Mouse (Mus musculus) lung, postnatal 0 days (tissue): ENCODE data around the gene Agpat2. TPM values are rescaled to one million over a fixed set of nuclear protein-coding genes. Genes with fewer than 3 reads are reported as not detected.

ENCODE experiments used
- ATAC-seq: fragments of 200-750 bp; cut with Nextera tagmentation; 2 replicates; pipeline ENCODE4 v1.8.0; 2017; ENCODE audit warnings: moderate library complexity
- DNase-seq: peaks from one replicate; pipeline ENCODE4 v3.0.0-alpha.2; 2016; ENCODE audit warnings: low spot score
- H3K27ac ChIP-seq: fragments of 300-500 bp; sonication (generic); 2 replicates; pipeline ENCODE4 v1.5.1; 2014; ENCODE audit warnings: antibody characterized with exemption, mild to moderate bottlenecking, low read length, mixed read lengths
- H3K27me3 ChIP-seq: fragments of 300-500 bp; sonication (generic); replicated peaks from 2 replicates; pipeline ENCODE4 v1.6.1; 2014; ENCODE audit warnings: low read length, mixed read lengths; ENCODE audit not compliant: insufficient read depth
- H3K36me3 ChIP-seq: fragments of 300-500 bp; sonication (generic); 2 replicates; pipeline ENCODE4 v1.6.1; 2014; ENCODE audit warnings: low read length, mixed read lengths; ENCODE audit not compliant: insufficient read depth
- H3K4me1 ChIP-seq: fragments of 300-500 bp; sonication (generic); 2 replicates; pipeline ENCODE4 v1.6.1; 2014; ENCODE audit warnings: antibody characterized with exemption, low read depth, low read length, mixed read lengths; ENCODE audit not compliant: insufficient read depth
- H3K4me2 ChIP-seq: fragments of 300-500 bp; sonication (generic); replicated peaks from 2 replicates; pipeline ENCODE4 v1.6.1; 2014; ENCODE audit warnings: low read depth, mild to moderate bottlenecking, low read length, moderate library complexity, mixed read lengths
- H3K4me3 ChIP-seq: fragments of 300-500 bp; sonication (generic); 2 replicates; pipeline ENCODE4 v1.5.1; 2014; ENCODE audit warnings: low read depth, low read length
- H3K9ac ChIP-seq: fragments of 300-500 bp; sonication (generic); replicated peaks from 2 replicates; pipeline ENCODE4 v1.6.1; 2014; ENCODE audit warnings: low read depth, mild to moderate bottlenecking
- H3K9me3 ChIP-seq: fragments of 300-500 bp; sonication (generic); 2 replicates; pipeline ENCODE4 v1.6.1; 2016; ENCODE audit warnings: low read length, mixed read lengths
- CTCF ChIP-seq: IDR thresholded peaks from 2 replicates; pipeline ENCODE4 v1.5.1; 2016; ENCODE audit warnings: antibody characterized with exemption, mild to moderate bottlenecking
- EP300 ChIP-seq: IDR thresholded peaks from 2 replicates; pipeline ENCODE4 v1.6.1; 2016; ENCODE audit warnings: antibody characterized with exemption, mild to moderate bottlenecking, control low read depth
- WGBS: fragments of 180-500 bp; shearing (Covaris S2); extraction: QIAGEN DNeasy Blood & Tissue Kit; methylation state at CpG from one replicate; pipeline ENCODE4 v1.1.7; 2014; 5-methylcytosine and 5-hydroxymethylcytosine counted together
- polyA plus RNA-seq: library from polyadenylated mRNA; unstranded; fragments of >200 nt; fragmentation: Nextera tagmentation; extraction: Ambion mirVana; gene quantifications from 2 replicates; pipeline ENCODE4 v1.2.1, GENCODE M21; 2015

Gene Agpat2
- polyA plus RNA-seq, 1 experiment from 2014 or later = 72.8 TPM

DNA sequence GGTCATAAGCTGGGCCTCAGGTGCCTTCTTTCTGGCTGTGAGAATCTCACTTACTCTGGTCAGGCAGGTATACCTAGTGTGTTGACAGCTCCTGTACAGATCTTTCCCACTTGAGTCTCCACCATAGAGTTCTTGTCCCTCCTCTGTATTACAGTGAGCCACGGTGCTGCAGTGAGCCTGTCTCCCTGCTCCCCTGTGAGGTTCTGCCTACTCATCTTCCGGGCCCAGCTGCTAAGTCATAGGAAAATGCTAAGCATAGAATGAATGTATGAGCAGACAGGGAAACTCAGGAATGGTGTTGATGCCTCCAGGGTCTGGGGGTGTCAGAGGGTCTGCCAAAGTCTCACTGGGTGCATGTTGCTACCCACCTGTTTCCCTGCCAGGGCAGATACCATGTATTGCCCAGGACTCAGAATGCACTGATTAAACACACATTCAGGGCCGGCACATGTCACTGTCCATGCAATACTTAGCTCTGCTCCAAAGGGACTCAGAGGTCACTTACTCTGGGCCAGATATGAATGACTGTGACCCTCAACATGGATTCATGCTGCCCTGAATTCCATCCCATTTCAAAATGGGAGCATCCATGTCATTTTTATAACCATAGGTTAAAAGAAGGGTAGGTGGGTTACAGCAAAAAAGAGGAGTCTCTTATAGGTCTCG lies 11.4 kb upstream of the Agpat2 start:
- Histone ChIP-seq H3K4me2 (no peak overlapping the region), H3K9ac (no peak overlapping the region), H3K4me3 (no peak overlapping the region), H3K9me3 (no peaks in the 10 kb centered on the region), H3K27ac (no peak overlapping the region), H3K27me3 (no peaks in the 10 kb centered on the region), H3K4me1 (no peaks in the 10 kb centered on the region; the same call in 1 of the 2 replicates), H3K36me3 (no peaks in the 10 kb centered on the region)
- DNase-seq = no peak
- 82% methylated on average over 4 of the region's 4 CpGs for WGBS
- ATAC-seq = no peak
- no peak for TF ChIP-seq EP300
- TF ChIP-seq CTCF = no peak

GRCm38 (mm10) chr2:26614903-26615302 lies 10.7 kb upstream of the Agpat2 start:
- WGBS = 77% methylated on average over 5 of the region's 5 CpGs
- no peak for ATAC-seq
- TF ChIP-seq EP300 (no peak), CTCF (no peak)
- Histone ChIP-seq H3K4me3 (no peak overlapping the region), H3K27me3 (no peaks in the 10 kb centered on the region), H3K4me1 (no peaks in the 10 kb centered on the region; the same call in 1 of the 2 replicates), H3K27ac (no peak overlapping the region), H3K9me3 (no peaks in the 10 kb centered on the region), H3K4me2 (no peak overlapping the region), H3K36me3 (no peaks in the 10 kb centered on the region), H3K9ac (no peak overlapping the region)
- DNase-seq = no peak

GRCm38 (mm10) chr2:26611896-26612295 lies 7.7 kb upstream of the Agpat2 start:
- no peak overlapping the region for H3K4me2 ChIP-seq
- ATAC-seq (no peak), DNase-seq (no peak)
- H3K27me3 ChIP-seq = no peaks in the 10 kb centered on the region
- TF ChIP-seq EP300 (no peak), CTCF (no peak)
- no peak overlapping the region for H3K27ac ChIP-seq
- peaks cover 2% of the 10 kb centered on the region; the same call in 1 of the 2 replicates for H3K4me1 ChIP-seq
- H3K9me3 ChIP-seq = no peaks in the 10 kb centered on the region
- no peaks in the 10 kb centered on the region for H3K36me3 ChIP-seq
- no peak overlapping the region for H3K4me3 ChIP-seq
- no peak overlapping the region for H3K9ac ChIP-seq

DNA sequence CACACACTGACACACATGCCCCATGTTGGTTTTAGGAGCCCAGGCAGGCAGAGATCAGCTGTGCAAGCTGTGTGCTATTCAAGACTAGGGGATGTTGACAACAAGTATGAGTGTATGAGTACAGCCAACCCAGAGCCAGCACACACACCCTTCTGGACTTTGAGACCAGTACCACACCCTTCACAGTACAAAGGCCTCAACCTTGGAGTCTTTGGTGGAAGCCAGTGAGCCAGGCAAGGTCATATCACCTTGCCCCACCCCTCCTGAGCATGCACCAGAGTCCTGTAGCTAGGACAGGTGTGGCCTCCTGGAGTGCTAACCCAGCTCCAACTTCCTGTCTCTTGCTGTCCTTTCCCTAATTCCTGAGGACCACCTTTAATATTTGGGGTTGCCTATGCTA lies 6.8 kb upstream of the Agpat2 start:
- H3K9me3 ChIP-seq = no peaks in the 10 kb centered on the region
- no peaks in the 10 kb centered on the region for H3K36me3 ChIP-seq
- ATAC-seq = peak; percentile 20
- H3K4me2 ChIP-seq = no peak overlapping the region
- H3K27me3 ChIP-seq = no peaks in the 10 kb centered on the region
- H3K4me1 ChIP-seq = peaks cover 10% of the 10 kb centered on the region; the same call in 1 of the 2 replicates
- no peak overlapping the region for H3K9ac ChIP-seq
- no peak for TF ChIP-seq CTCF
- no peak for DNase-seq
- H3K4me3 ChIP-seq = no peak overlapping the region
- no peak overlapping the region for H3K27ac ChIP-seq

DNA sequence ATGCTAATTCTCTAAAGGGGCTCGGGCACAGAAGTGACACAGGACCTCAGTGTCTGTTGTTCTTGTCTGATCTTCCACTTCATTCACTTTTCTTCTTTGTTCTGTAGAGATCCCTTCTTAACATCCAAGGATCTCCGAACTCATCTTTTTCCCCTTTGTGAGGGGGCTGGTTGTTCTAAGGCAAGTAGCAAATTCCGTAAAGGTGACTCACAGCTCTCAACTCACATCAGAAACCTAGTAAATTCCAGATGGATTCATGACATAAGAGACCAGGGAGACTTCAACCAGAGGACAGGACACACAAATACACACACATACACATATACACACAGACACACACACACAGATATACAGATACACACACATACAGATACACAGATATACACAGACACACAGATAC lies 6.3 kb upstream of the Agpat2 start:
- Histone ChIP-seq H3K4me2 (no peak overlapping the region), H3K9ac (no peak overlapping the region), H3K4me3 (no peak overlapping the region), H3K9me3 (no peaks in the 10 kb centered on the region), H3K27me3 (no peaks in the 10 kb centered on the region), H3K36me3 (no peaks in the 10 kb centered on the region), H3K4me1 (peaks cover 12% of the 10 kb centered on the region; the same call in 1 of the 2 replicates), H3K27ac (no peak overlapping the region)
- ATAC-seq (no peak), DNase-seq (no peak)
- 70% methylated on average over 3 of the region's 3 CpGs for WGBS
- TF ChIP-seq CTCF (no peak), EP300 (no peak; the same call in 1 of the 2 replicates)

GRCm38 (mm10) chr2:26609261-26609661 lies 5.0 kb upstream of the Agpat2 start:
- Histone ChIP-seq H3K9ac (no peak overlapping the region), H3K4me3 (no peak overlapping the region), H3K9me3 (no peaks in the 10 kb centered on the region), H3K27me3 (no peaks in the 10 kb centered on the region), H3K4me1 (peaks cover 15% of the 10 kb centered on the region; the same call in 1 of the 2 replicates), H3K36me3 (no peaks in the 10 kb centered on the region), H3K4me2 (no peak overlapping the region), H3K27ac (no peak overlapping the region)
- no peak for TF ChIP-seq EP300
- TF ChIP-seq CTCF = no peak
- DNase-seq = no peak
- no peak for ATAC-seq

DNA sequence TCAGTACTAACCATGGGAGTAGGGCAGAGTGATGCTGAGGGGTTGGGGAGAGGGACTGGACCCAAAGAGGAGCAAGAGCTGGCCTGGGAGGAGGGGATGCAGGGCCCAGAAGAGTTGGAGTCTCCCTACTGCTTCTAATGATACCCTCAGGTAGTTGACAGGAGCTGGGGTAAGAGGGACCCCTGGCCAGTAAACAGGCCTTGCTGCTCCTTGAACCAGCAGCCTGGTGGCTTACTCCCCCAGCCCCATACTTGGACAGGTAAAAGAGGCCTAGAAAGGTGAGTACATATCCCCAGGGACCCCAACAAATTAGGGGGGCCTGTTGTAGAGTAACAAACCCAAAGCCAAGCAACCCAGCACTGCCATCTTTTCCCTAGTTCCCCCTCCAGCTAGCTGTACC lies 4.6 kb upstream of the Agpat2 start:
- Histone ChIP-seq H3K27ac (no peak overlapping the region), H3K9me3 (no peaks in the 10 kb centered on the region), H3K4me2 (no peak overlapping the region), H3K27me3 (no peaks in the 10 kb centered on the region), H3K36me3 (no peaks in the 10 kb centered on the region), H3K4me1 (peaks cover 15% of the 10 kb centered on the region; the same call in 1 of the 2 replicates), H3K9ac (no peak overlapping the region), H3K4me3 (no peak overlapping the region)
- ATAC-seq (no peak), DNase-seq (no peak)
- TF ChIP-seq CTCF = no peak
- TF ChIP-seq EP300 = no peak
